Mouse (Mus musculus) intestine, embryonic 14.5 days (tissue): ENCODE results near the gene Il15ra. TPM values are rescaled to one million over a fixed set of nuclear protein-coding genes. Genes with fewer than 3 reads are reported as not detected.

ENCODE experiments used
- ATAC-seq: fragments of 200-750 bp; cut with Nextera tagmentation; replicated peaks from 2 replicates; pipeline ENCODE4 v1.8.0; 2017; ENCODE audit warnings: low read depth, moderate number of reproducible peaks, moderate TSS enrichment, moderate library complexity; ENCODE audit not compliant: low FRiP score, low TSS enrichment
- DNase-seq: peaks from one replicate; pipeline ENCODE4 v3.0.0-alpha.2; 2018; ENCODE audit warnings: low spot score
- H3K27ac ChIP-seq: fragments of 300-500 bp; sonication (generic); 2 replicates; pipeline ENCODE4 v1.5.1; 2014; ENCODE audit warnings: low read depth, mild to moderate bottlenecking, control low read depth
- H3K27me3 ChIP-seq: fragments of 300-500 bp; sonication (generic); replicated peaks from 2 replicates; pipeline ENCODE4 v1.6.1; 2014; ENCODE audit warnings: low read length, control low read depth; ENCODE audit not compliant: control insufficient read depth, insufficient read depth
- H3K36me3 ChIP-seq: fragments of 300-500 bp; sonication (generic); 2 replicates; pipeline ENCODE4 v1.6.1; 2014; ENCODE audit warnings: low read length, control low read depth; ENCODE audit not compliant: control insufficient read depth, insufficient read depth
- H3K4me1 ChIP-seq: fragments of 300-500 bp; sonication (generic); replicated peaks from 2 replicates; pipeline ENCODE4 v1.6.1; 2014; ENCODE audit warnings: low read length, control low read depth, mixed read lengths; ENCODE audit not compliant: control insufficient read depth, insufficient read depth
- H3K4me2 ChIP-seq: fragments of 300-500 bp; sonication (generic); 2 replicates; pipeline ENCODE4 v1.6.1; 2014; ENCODE audit warnings: low read length
- H3K4me3 ChIP-seq: fragments of 300-500 bp; sonication (generic); 2 replicates; pipeline ENCODE4 v1.5.1; 2014; ENCODE audit warnings: low read depth, low read length, control low read depth, mixed read lengths
- H3K9ac ChIP-seq: fragments of 300-500 bp; sonication (generic); 2 replicates; pipeline ENCODE4 v1.6.1; 2014; ENCODE audit warnings: mild to moderate bottlenecking, low read length
- H3K9me3 ChIP-seq: fragments of 300-500 bp; sonication (generic); 2 replicates; pipeline ENCODE4 v1.6.1; 2016; ENCODE audit warnings: low read length, control low read depth; ENCODE audit not compliant: control insufficient read depth
- WGBS: fragments of 180-500 bp; shearing (Covaris S2); extraction: QIAGEN DNeasy Blood & Tissue Kit; methylation state at CpG from one replicate; pipeline ENCODE4 v1.1.7; 2014; 5-methylcytosine and 5-hydroxymethylcytosine counted together
- polyA plus RNA-seq: library from polyadenylated mRNA; unstranded; fragments of >200 nt; fragmentation: Nextera tagmentation; extraction: Ambion mirVana; gene quantifications from 2 replicates; pipeline ENCODE4 v1.2.1, GENCODE M21; 2014

Gene Il15ra
- polyA plus RNA-seq, 1 experiment from 2014 or later, result 1.6 TPM

- DNase-seq (no peak), ATAC-seq (no peak)
- Histone ChIP-seq H3K4me2 (no peak overlapping the region), H3K36me3 (no peaks in the 10 kb centered on the region), H3K27me3 (no peaks in the 10 kb centered on the region), H3K27ac (no peak overlapping the region), H3K4me1 (no peaks in the 10 kb centered on the region), H3K4me3 (no peak overlapping the region), H3K9ac (no peak overlapping the region), H3K9me3 (no peaks in the 10 kb centered on the region)
- WGBS, result 90% methylated on average over 3 of the region's 3 CpGs
Measured at GRCm38 (mm10) chr2:11665326-11665725, 39.8 kb upstream of the Il15ra start.

GRCm38 (mm10) chr2:11672144-11672543, 32.9 kb upstream of the Il15ra start:
- Histone ChIP-seq H3K9me3 (no peaks in the 10 kb centered on the region), H3K4me3 (no peak overlapping the region), H3K4me2 (no peak overlapping the region), H3K9ac (no peak overlapping the region), H3K36me3 (no peaks in the 10 kb centered on the region), H3K27me3 (no peaks in the 10 kb centered on the region), H3K27ac (no peak overlapping the region), H3K4me1 (no peaks in the 10 kb centered on the region)
- no peak for ATAC-seq
- no peak for DNase-seq
- 24% methylated on average over 3 of the region's 3 CpGs for WGBS

DNA sequence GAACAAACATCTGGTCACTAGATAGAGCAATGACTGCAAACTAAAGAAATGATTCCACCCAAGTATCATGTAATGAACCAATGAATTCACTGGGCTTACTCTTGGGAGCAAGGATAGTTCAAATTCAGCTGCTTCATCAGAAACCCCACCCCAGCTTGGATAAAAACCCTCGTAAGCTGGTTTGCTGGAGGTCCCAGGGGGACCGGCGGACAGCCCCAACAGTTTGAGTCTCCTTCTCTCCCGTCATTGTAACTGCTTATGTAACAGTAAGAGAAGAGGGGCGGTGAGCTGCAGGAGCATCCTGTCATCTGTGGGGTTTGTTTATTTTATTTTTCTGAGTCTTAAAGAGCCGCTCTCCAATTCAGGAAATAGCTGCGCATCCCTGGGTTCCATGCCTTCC, 25.5 kb upstream of the Il15ra start:
- no peaks in the 10 kb centered on the region for H3K36me3 ChIP-seq
- H3K9me3 ChIP-seq, result no peaks in the 10 kb centered on the region
- no peak overlapping the region for H3K9ac ChIP-seq
- no peak overlapping the region for H3K4me2 ChIP-seq
- no peaks in the 10 kb centered on the region for H3K4me1 ChIP-seq
- no peak overlapping the region for H3K27ac ChIP-seq
- DNase-seq (no peak), ATAC-seq (no peak)
- H3K27me3 ChIP-seq, result no peaks in the 10 kb centered on the region
- no peak overlapping the region for H3K4me3 ChIP-seq
- WGBS, result 40% methylated on average over 7 of the region's 7 CpGs

DNA sequence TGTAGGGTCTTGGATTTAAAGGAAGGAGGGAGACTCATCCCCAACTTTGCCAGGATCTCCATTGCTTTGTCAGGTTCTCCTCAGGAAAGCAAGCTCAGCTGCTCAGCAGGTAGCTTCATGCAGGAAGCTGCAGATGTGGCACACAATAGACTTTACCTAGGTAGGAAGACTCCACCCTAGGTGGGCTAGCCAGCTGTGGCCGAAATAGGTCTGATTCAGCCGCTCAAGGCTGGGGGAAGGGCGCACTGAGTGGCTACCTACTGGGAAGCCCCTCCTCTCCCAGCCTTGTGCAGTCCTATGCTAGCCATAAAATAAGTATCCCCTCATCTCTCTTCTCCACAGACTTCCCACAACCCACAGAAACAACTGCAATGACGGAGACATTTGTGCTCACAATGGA, 22.4 kb upstream of the Il15ra start:
- Histone ChIP-seq H3K27me3 (no peaks in the 10 kb centered on the region), H3K4me2 (no peak overlapping the region), H3K9me3 (no peaks in the 10 kb centered on the region), H3K4me3 (no peak overlapping the region), H3K4me1 (no peaks in the 10 kb centered on the region), H3K27ac (no peak overlapping the region), H3K9ac (no peak overlapping the region), H3K36me3 (no peaks in the 10 kb centered on the region)
- DNase-seq (no peak), ATAC-seq (no peak)
- 65% methylated on average over 4 of the region's 4 CpGs for WGBS

DNA sequence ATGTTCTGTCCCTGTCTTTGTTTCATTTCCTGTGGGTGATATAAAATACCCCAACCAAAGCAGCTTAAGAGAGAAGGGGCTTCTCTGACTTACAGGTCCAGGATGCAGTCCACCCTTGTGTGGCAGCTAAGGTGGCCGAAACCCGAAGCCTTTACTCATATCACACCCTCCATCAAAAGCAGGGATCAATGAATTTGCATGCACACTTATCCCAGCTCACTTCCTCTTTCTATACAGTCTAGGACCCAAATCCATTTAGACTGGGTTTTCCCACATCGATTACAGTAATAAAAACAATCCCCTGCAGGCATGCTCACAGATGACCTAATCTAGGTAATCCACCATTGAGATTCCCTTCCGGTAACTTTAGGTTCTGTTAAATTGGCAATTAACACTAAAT, 18.6 kb upstream of the Il15ra start:
- Histone ChIP-seq H3K4me1 (no peaks in the 10 kb centered on the region), H3K27me3 (no peaks in the 10 kb centered on the region), H3K27ac (no peak overlapping the region), H3K4me2 (no peak overlapping the region), H3K36me3 (no peaks in the 10 kb centered on the region), H3K9ac (no peak overlapping the region), H3K4me3 (no peak overlapping the region), H3K9me3 (no peaks in the 10 kb centered on the region)
- DNase-seq (no peak), ATAC-seq (no peak)
- WGBS, result 76% methylated on average over 4 of the region's 4 CpGs

DNA sequence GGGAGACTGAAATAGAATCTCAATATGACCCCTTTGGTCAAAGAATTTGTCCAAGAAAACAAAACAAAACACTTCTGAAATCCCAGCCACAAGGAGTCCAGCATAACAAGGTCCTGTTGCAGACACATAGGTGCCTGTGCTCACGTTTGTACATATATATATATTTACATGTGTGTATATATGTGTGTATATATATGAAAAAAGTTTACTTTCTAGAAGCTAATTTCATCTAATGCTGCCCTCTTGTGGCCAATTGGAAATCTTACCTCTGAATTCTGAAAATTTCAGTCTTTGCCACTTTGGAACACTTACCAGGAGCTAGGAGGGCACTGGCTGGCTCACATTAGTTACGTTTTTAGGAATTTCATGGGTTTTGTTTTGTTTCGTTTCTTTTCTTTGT, 17.7 kb upstream of the Il15ra start:
- no peak overlapping the region for H3K4me3 ChIP-seq
- ATAC-seq, result no peak
- no peak for DNase-seq

GRCm38 (mm10) chr2:11690201-11690890, 14.7 kb upstream of the Il15ra start:
- Histone ChIP-seq H3K36me3 (no peaks in the 10 kb centered on the region), H3K9me3 (no peaks in the 10 kb centered on the region), H3K4me1 (no peaks in the 10 kb centered on the region), H3K4me2 (no peak overlapping the region), H3K27ac (no peak overlapping the region), H3K9ac (no peak overlapping the region), H3K4me3 (no peak overlapping the region), H3K27me3 (no peaks in the 10 kb centered on the region)
- 66% methylated on average over 8 of the region's 8 CpGs for WGBS
- DNase-seq, result no peak
- no peak for ATAC-seq

More for the DNA sequence above, 17.7 kb upstream of the Il15ra start:
- Histone ChIP-seq H3K27ac (no peak overlapping the region), H3K36me3 (no peaks in the 10 kb centered on the region), H3K9ac (no peak overlapping the region), H3K4me1 (no peaks in the 10 kb centered on the region), H3K9me3 (no peaks in the 10 kb centered on the region), H3K4me2 (no peak overlapping the region), H3K27me3 (no peaks in the 10 kb centered on the region)
- 21% methylated on average over 3 of the region's 3 CpGs for WGBS

GRCm38 (mm10) chr2:11693352-11693751, 11.7 kb upstream of the Il15ra start:
- Histone ChIP-seq H3K9me3 (no peaks in the 10 kb centered on the region), H3K9ac (no peak overlapping the region), H3K27ac (no peak overlapping the region), H3K27me3 (no peaks in the 10 kb centered on the region), H3K4me2 (no peak overlapping the region), H3K4me1 (no peaks in the 10 kb centered on the region), H3K4me3 (no peak overlapping the region), H3K36me3 (no peaks in the 10 kb centered on the region)
- no peak for DNase-seq
- 89% methylated on average over 4 of the region's 4 CpGs for WGBS
- ATAC-seq, result no peak

DNA sequence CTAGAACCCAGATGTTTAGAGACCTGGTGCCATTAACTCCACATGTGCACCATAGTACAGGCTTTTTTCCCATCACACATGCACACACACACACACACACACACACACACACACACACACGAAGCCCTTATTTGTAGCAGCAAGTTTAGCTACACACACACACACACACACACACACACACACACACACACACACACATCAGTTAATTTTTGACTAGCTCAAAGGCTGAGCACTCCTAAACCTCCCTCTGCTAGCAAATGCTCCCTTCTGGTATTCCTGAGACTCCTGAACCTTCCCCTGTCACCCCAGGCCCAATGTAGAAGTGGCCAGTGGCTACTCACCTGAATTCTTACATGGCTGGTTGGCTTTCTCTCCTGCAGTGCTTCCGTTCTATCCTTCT, 11.0 kb upstream of the Il15ra start:
- Histone ChIP-seq H3K9me3 (no peaks in the 10 kb centered on the region), H3K4me1 (no peaks in the 10 kb centered on the region), H3K9ac (no peak overlapping the region), H3K4me3 (no peak overlapping the region), H3K36me3 (no peaks in the 10 kb centered on the region), H3K4me2 (no peak overlapping the region), H3K27me3 (no peaks in the 10 kb centered on the region), H3K27ac (no peak overlapping the region)
- WGBS, result 78% methylated on average over 2 of the region's 2 CpGs
- DNase-seq, result no peak
- no peak for ATAC-seq
